Mouse (Mus musculus) kidney, embryonic 14.5 days (tissue): ENCODE measurements around the gene Prkn. TPM values are rescaled to one million over a fixed set of nuclear protein-coding genes. Genes with fewer than 3 reads are reported as not detected.

Experiments
- ATAC-seq: fragments of 200-750 bp; cut with Nextera tagmentation; 2 replicates; pipeline ENCODE4 v1.8.0; 2017; ENCODE audit warnings: moderate number of reproducible peaks, mild to moderate bottlenecking, moderate TSS enrichment, moderate library complexity; ENCODE audit not compliant: low FRiP score, low TSS enrichment
- H3K27ac ChIP-seq: fragments of 300-500 bp; sonication (generic); 2 replicates; pipeline ENCODE4 v1.5.1; 2014; ENCODE audit warnings: low read depth, mild to moderate bottlenecking, low read length, moderate library complexity, mixed read lengths
- H3K27me3 ChIP-seq: fragments of 300-500 bp; sonication (generic); 2 replicates; pipeline ENCODE4 v1.6.1; 2014; ENCODE audit warnings: mild to moderate bottlenecking, low read length; ENCODE audit not compliant: control insufficient read depth, insufficient read depth
- H3K36me3 ChIP-seq: fragments of 300-500 bp; sonication (generic); 2 replicates; pipeline ENCODE4 v1.6.1; 2014; ENCODE audit warnings: low read length, mixed read lengths; ENCODE audit not compliant: control insufficient read depth, insufficient read depth
- H3K4me1 ChIP-seq: fragments of 300-500 bp; sonication (generic); 2 replicates; pipeline ENCODE4 v1.6.1; 2014; ENCODE audit warnings: low read length, mixed read lengths; ENCODE audit not compliant: control insufficient read depth, insufficient read depth
- H3K4me2 ChIP-seq: fragments of 300-500 bp; sonication (generic); replicated peaks from 2 replicates; pipeline ENCODE4 v1.6.1; 2014; ENCODE audit warnings: low read depth, mild to moderate bottlenecking, low read length
- H3K4me3 ChIP-seq: fragments of 300-500 bp; sonication (generic); 2 replicates; pipeline ENCODE4 v1.5.1; 2014; ENCODE audit warnings: mild to moderate bottlenecking, low read length
- H3K9ac ChIP-seq: fragments of 300-500 bp; sonication (generic); 2 replicates; pipeline ENCODE4 v1.6.1; 2014; ENCODE audit warnings: low read depth, mild to moderate bottlenecking, low read length, moderate library complexity
- H3K9me3 ChIP-seq: fragments of 300-500 bp; sonication (generic); 2 replicates; pipeline ENCODE4 v1.6.1; 2016; ENCODE audit warnings: low read length; ENCODE audit not compliant: control insufficient read depth
- WGBS: fragments of 180-500 bp; shearing (Covaris S2); extraction: QIAGEN DNeasy Blood & Tissue Kit; methylation state at CpG from one replicate; pipeline ENCODE4 v1.1.7; 2014; 5-methylcytosine and 5-hydroxymethylcytosine counted together
- polyA plus RNA-seq: library from polyadenylated mRNA; unstranded; fragments of >200 nt; fragmentation: Nextera tagmentation; extraction: Ambion mirVana; gene quantifications from 2 replicates; pipeline ENCODE4 v1.2.1, GENCODE M21; 2014

Gene Prkn
- polyA plus RNA-seq, 1 experiment from 2014 or later: 2.2 TPM

DNA sequence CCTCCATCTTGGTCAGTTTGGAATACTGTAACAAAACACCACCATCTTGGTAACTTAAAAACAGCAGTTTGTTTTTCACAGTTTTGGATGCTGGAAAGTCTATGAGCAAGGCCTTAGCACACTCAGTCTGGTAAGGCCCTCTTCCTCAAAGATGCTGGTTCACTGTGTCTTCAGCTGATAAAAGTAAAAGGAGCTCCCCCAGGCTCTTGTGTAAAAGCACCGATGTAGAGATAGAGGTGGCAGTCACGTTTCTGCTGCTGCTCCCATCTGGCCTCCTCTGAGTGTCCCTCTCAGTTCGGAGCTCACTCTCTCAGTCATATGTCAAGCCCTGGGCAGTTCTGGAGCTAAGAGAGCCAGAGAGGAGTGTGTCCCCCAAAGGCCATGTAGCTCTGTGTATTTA, 955.8 kb downstream of the Prkn start:
- H3K4me1 ChIP-seq: no peaks in the 10 kb centered on the region
- ATAC-seq: no peak
- no peak overlapping the region for H3K4me3 ChIP-seq
- H3K9me3 ChIP-seq: no peaks in the 10 kb centered on the region
- no peak overlapping the region for H3K4me2 ChIP-seq
- H3K36me3 ChIP-seq: no peaks in the 10 kb centered on the region
- no peak overlapping the region for H3K27ac ChIP-seq
- no peaks in the 10 kb centered on the region for H3K27me3 ChIP-seq
- 73% methylated on average over 3 of the region's 3 CpGs for WGBS
- no peak overlapping the region for H3K9ac ChIP-seq

GRCm38 (mm10) chr17:11801226-11801625, 961.0 kb downstream of the Prkn start:
- Histone ChIP-seq H3K4me1 (no peaks in the 10 kb centered on the region), H3K27me3 (no peaks in the 10 kb centered on the region), H3K9ac (no peak overlapping the region), H3K4me3 (no peak overlapping the region), H3K9me3 (no peaks in the 10 kb centered on the region), H3K4me2 (no peak overlapping the region), H3K36me3 (no peaks in the 10 kb centered on the region), H3K27ac (no peak overlapping the region)
- no peak for ATAC-seq
- WGBS: 93% methylated on average over 4 of the region's 4 CpGs

DNA sequence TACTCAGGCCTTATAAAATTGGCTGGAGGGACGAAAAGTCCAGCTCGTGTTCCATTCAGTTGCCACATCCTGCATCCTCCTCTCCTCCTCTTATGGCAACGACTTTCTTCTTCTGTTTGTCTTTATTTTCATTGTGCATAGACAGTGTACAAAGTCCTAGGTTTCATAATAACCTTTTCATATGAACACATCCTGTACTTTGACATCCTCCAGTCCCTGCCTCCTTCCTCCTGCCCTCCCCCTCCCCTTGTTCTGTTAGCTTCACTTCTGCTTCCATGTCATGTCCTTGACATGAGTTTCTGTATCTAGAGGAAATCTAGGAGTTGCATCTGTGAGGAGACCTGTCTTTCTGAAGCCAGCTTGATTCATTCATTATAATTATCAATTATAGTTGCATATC, 967.1 kb downstream of the Prkn start:
- WGBS: 69% methylated on average over 3 of the region's 3 CpGs
- ATAC-seq: no peak
- Histone ChIP-seq H3K4me1 (no peaks in the 10 kb centered on the region), H3K9ac (no peak overlapping the region), H3K9me3 (no peaks in the 10 kb centered on the region), H3K27ac (no peak overlapping the region), H3K36me3 (no peaks in the 10 kb centered on the region), H3K27me3 (no peaks in the 10 kb centered on the region), H3K4me2 (no peak overlapping the region), H3K4me3 (no peak overlapping the region)

- 77% methylated on average over 2 of the region's 2 CpGs for WGBS
- no peak overlapping the region for H3K4me3 ChIP-seq
- no peaks in the 10 kb centered on the region for H3K9me3 ChIP-seq
- no peak for ATAC-seq
- H3K27ac ChIP-seq: no peak overlapping the region
- no peaks in the 10 kb centered on the region for H3K36me3 ChIP-seq
- H3K9ac ChIP-seq: no peak overlapping the region
- H3K27me3 ChIP-seq: no peaks in the 10 kb centered on the region
- H3K4me2 ChIP-seq: no peak overlapping the region
- no peaks in the 10 kb centered on the region for H3K4me1 ChIP-seq
Observed at GRCm38 (mm10) chr17:11817886-11818285, 977.7 kb downstream of the Prkn start.

GRCm38 (mm10) chr17:11819506-11819905, 979.3 kb downstream of the Prkn start:
- Histone ChIP-seq H3K27me3 (no peaks in the 10 kb centered on the region), H3K27ac (no peak overlapping the region), H3K4me1 (no peaks in the 10 kb centered on the region), H3K4me3 (no peak overlapping the region), H3K4me2 (no peak overlapping the region), H3K9me3 (no peaks in the 10 kb centered on the region), H3K9ac (no peak overlapping the region), H3K36me3 (no peaks in the 10 kb centered on the region)
- ATAC-seq: no peak
- WGBS: 59% methylated on average over 8 of the region's 8 CpGs

DNA sequence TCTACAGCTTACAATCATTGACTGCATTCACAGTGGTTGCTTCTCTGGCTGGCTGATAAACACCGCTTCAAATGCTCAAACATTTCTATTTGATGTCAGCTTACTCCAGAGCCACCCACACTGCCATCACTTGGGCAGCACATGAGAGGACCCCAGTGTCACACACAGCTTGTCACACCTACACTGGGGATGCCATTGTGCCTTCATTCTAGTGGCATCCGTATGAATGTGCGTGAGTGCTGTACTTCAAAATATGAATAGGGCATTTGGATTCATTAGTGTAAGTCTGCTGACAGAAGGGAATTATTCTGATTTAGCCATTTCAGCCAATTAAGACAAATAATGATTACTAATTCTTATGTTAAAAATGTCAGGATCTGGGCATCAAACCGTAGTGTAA, 980.6 kb downstream of the Prkn start:
- H3K27ac ChIP-seq: no peak overlapping the region
- ATAC-seq: no peak
- 95% methylated on average over 4 of the region's 4 CpGs for WGBS
- H3K27me3 ChIP-seq: no peaks in the 10 kb centered on the region
- no peak overlapping the region for H3K9ac ChIP-seq
- H3K9me3 ChIP-seq: no peaks in the 10 kb centered on the region
- no peaks in the 10 kb centered on the region for H3K4me1 ChIP-seq
- no peak overlapping the region for H3K4me2 ChIP-seq
- no peaks in the 10 kb centered on the region for H3K36me3 ChIP-seq
- H3K4me3 ChIP-seq: no peak overlapping the region

GRCm38 (mm10) chr17:11829501-11829900, 989.3 kb downstream of the Prkn start:
- Histone ChIP-seq H3K9me3 (no peaks in the 10 kb centered on the region), H3K36me3 (no peaks in the 10 kb centered on the region)

GRCm38 (mm10) chr17:11837121-11837520, 996.9 kb downstream of the Prkn start:
- Histone ChIP-seq H3K4me1 (no peaks in the 10 kb centered on the region), H3K27me3 (no peaks in the 10 kb centered on the region), H3K9ac (no peak overlapping the region), H3K27ac (no peak overlapping the region), H3K9me3 (no peaks in the 10 kb centered on the region), H3K4me3 (no peak overlapping the region), H3K36me3 (no peaks in the 10 kb centered on the region), H3K4me2 (no peak overlapping the region)
- ATAC-seq: no peak
- WGBS: 82% methylated on average over 3 of the region's 3 CpGs

More at GRCm38 (mm10) chr17:11829501-11829900, 989.3 kb downstream of the Prkn start:
- H3K4me2 ChIP-seq: no peak overlapping the region
- no peak for ATAC-seq
- no peak overlapping the region for H3K4me3 ChIP-seq
- H3K4me1 ChIP-seq: no peaks in the 10 kb centered on the region
- H3K27me3 ChIP-seq: no peaks in the 10 kb centered on the region
- no peak overlapping the region for H3K9ac ChIP-seq
- H3K27ac ChIP-seq: no peak overlapping the region
- 60% methylated on average over 3 of the region's 3 CpGs for WGBS

- Histone ChIP-seq H3K36me3 (no peaks in the 10 kb centered on the region), H3K27ac (no peak overlapping the region), H3K9me3 (no peaks in the 10 kb centered on the region), H3K9ac (no peak overlapping the region), H3K4me1 (no peaks in the 10 kb centered on the region), H3K27me3 (no peaks in the 10 kb centered on the region), H3K4me2 (no peak overlapping the region), H3K4me3 (no peak overlapping the region)
- ATAC-seq: no peak
- 92% methylated on average over 4 of the region's 4 CpGs for WGBS
Observed at GRCm38 (mm10) chr17:11844436-11844835, 1004.3 kb downstream of the Prkn start.

GRCm38 (mm10) chr17:11844989-11845388, 1004.8 kb downstream of the Prkn start:
- no peaks in the 10 kb centered on the region for H3K27me3 ChIP-seq
- WGBS: 88% methylated on average over 3 of the region's 3 CpGs
- H3K27ac ChIP-seq: no peak overlapping the region
- no peaks in the 10 kb centered on the region for H3K9me3 ChIP-seq
- H3K4me1 ChIP-seq: no peaks in the 10 kb centered on the region
- H3K9ac ChIP-seq: no peak overlapping the region
- H3K4me3 ChIP-seq: no peak overlapping the region
- ATAC-seq: no peak
- H3K4me2 ChIP-seq: no peak overlapping the region
- H3K36me3 ChIP-seq: no peaks in the 10 kb centered on the region
